Comparison of ENCODE assay signal across 9 mouse cellular contexts in genomic region chr7:68580650-68581049, GRCm38 (mm10).
A peak's percentile ranks its signal among the peaks of the same experiment; 100 is the strongest.
DNase-seq lines count a peak whose midpoint lies in the region; ATAC-seq and TF ChIP-seq lines count a peak whose summit lies in the region.
"Had no signal": no experiment of that assay in that cellular context is flagged by ENCODE, and none has a peak within 500 bp of the region (broad histone marks: within the 10 kb centered on the region; RNA-seq: fewer than 3 reads in every experiment).

No protein-coding gene starts in this region.

- H3K27ac ChIP-seq in heart, embryonic 12.5 days (ENCODE audit: poor library complexity, severe bottlenecking), result no peak overlapping the region
- no peak overlapping the region for H3K27ac ChIP-seq in testis, adult 2 months (ENCODE audit: control insufficient read depth, insufficient read depth, low read depth, low read length)
- H3K27ac ChIP-seq: heart, embryonic 13.5 days had no signal

- TF ChIP-seq CTCF in testis, adult 2 months (IDR thresholded peaks at IDR 0.05; ENCODE audit: control insufficient read depth, insufficient read depth, insufficient replicate concordance, low read depth, low read length), result peak; percentile 49; the same call in 1 of the 2 replicates

- H3K4me1 ChIP-seq in heart, embryonic 12.5 days (replicated peaks), result no peaks in the 10 kb centered on the region
- peaks cover 3% of the 10 kb centered on the region for H3K4me1 ChIP-seq in testis, adult 2 months (ENCODE audit: control insufficient read depth, insufficient read depth, low read length)
- H3K4me1 ChIP-seq: heart, embryonic 13.5 days had no signal

- no peak overlapping the region for H3K4me3 ChIP-seq in heart, embryonic 12.5 days
- H3K4me3 ChIP-seq in testis, adult 2 months (ENCODE audit: control insufficient read depth, low read depth, low read length), result no peak overlapping the region

- no peak overlapping the region for H3K4me2 ChIP-seq in heart, embryonic 12.5 days

- WGBS in heart, embryonic 12.5 days, result 35% methylated on average over 4 of the region's 4 CpGs

- peaks cover 17% of the 10 kb centered on the region for H3K27me3 ChIP-seq in heart, embryonic 12.5 days (replicated peaks)
- no peaks in the 10 kb centered on the region for H3K27me3 ChIP-seq in testis, adult 2 months (ENCODE audit: control insufficient read depth, insufficient read depth, low read length)

- H3K9ac ChIP-seq in heart, embryonic 12.5 days, result no peak overlapping the region

- H3K36me3 ChIP-seq in heart, embryonic 12.5 days, result no peaks in the 10 kb centered on the region
- H3K36me3 ChIP-seq in testis, adult 2 months (ENCODE audit: control insufficient read depth, insufficient read depth, low read length), result no peaks in the 10 kb centered on the region
- H3K36me3 ChIP-seq: heart, embryonic 13.5 days had no signal

- ATAC-seq in heart, embryonic 12.5 days (ENCODE audit: insufficient number of reproducible peaks, low FRiP score), result no peak

- DNase-seq in heart, adult 11 months, result peak; percentile 27
- DNase-seq in 3T3-L1 (ENCODE audit: low read depth, low spot score), result peak; percentile 50
- peak; percentile 10 for DNase-seq in adrenal gland, adult 8-10 months
- DNase-seq in embryo, embryonic 11 days, result peak; percentile 60
- peak; percentile 18 to 67 for DNase-seq in kidney, adult 8-10 months
- DNase-seq in lung, adult 18-20 months, result peak; percentile 21 to 52

- no peaks in the 10 kb centered on the region for H3K9me3 ChIP-seq in heart, embryonic 12.5 days (replicated peaks)
- H3K9me3 ChIP-seq: heart, embryonic 13.5 days had no signal

- TF ChIP-seq POLR2A in testis, adult 2 months (IDR thresholded peaks at IDR 0.05; ENCODE audit: control insufficient read depth, low read depth, low read length), result no peak

Comparison
In these comparisons a context has a peak if more than half of its experiments do, and no peak if none do; other contexts are left out.
1. DNase-seq: peak in every context shown above with its lines; median percentile 60 in embryo, embryonic 11 days; 50 in 3T3-L1; 42 in kidney, adult 8-10 months; 36 in lung, adult 18-20 months; 27 in heart, adult 11 months; 10 in adrenal gland, adult 8-10 months.